Mouse (Mus musculus): ENCODE data around the gene Metap1d. TPM values are rescaled to one million over a fixed set of nuclear protein-coding genes. Genes with fewer than 3 reads are reported as not detected.

Gene Metap1d
- polyA plus RNA-seq, 1 experiment from 2014 or later, result 36.1 TPM

GRCm38 (mm10) chr2:71499276-71500230 is 46.5 kb downstream of the Metap1d start:
- no peaks in the 10 kb centered on the region for H3K9me3 ChIP-seq (ENCODE audit: control insufficient read depth, low read length)
- no peak for ATAC-seq (ENCODE audit: insufficient read depth, low FRiP score, low TSS enrichment)
- H3K36me3 ChIP-seq (ENCODE audit: control insufficient read depth, insufficient read depth, low read length), result no peaks in the 10 kb centered on the region
- H3K4me2 ChIP-seq (ENCODE audit: low read depth), result no peak overlapping the region
- DNase-seq (ENCODE audit: low spot score), result no peak
- H3K4me3 ChIP-seq (ENCODE audit: low read depth, low read length), result no peak overlapping the region
- H3K9ac ChIP-seq (ENCODE audit: low read length), result no peak overlapping the region
- H3K27ac ChIP-seq (ENCODE audit: low read depth, low read length), result no peak overlapping the region
- H3K4me1 ChIP-seq (ENCODE audit: control insufficient read depth, insufficient read depth, low read length), result peaks cover 7% of the 10 kb centered on the region; the same call in 1 of the 2 replicates
- WGBS, result 72% methylated on average over 16 of the region's 16 CpGs
- H3K27me3 ChIP-seq (ENCODE audit: control insufficient read depth, insufficient read depth, low read length), result no peaks in the 10 kb centered on the region

GRCm38 (mm10) chr2:71504852-71505251 is 51.8 kb downstream of the Metap1d start:
- no peak overlapping the region for H3K4me3 ChIP-seq (ENCODE audit: low read depth, low read length)
- peaks cover 6% of the 10 kb centered on the region; the same call in 1 of the 2 replicates for H3K4me1 ChIP-seq (ENCODE audit: control insufficient read depth, insufficient read depth, low read length)
- no peaks in the 10 kb centered on the region for H3K36me3 ChIP-seq (ENCODE audit: control insufficient read depth, insufficient read depth, low read length)
- no peaks in the 10 kb centered on the region for H3K9me3 ChIP-seq (ENCODE audit: control insufficient read depth, low read length)
- H3K27ac ChIP-seq (ENCODE audit: low read depth, low read length), result no peak overlapping the region
- ATAC-seq (ENCODE audit: insufficient read depth, low FRiP score, low TSS enrichment) (no peak), DNase-seq (ENCODE audit: low spot score) (no peak)
- H3K27me3 ChIP-seq (ENCODE audit: control insufficient read depth, insufficient read depth, low read length), result no peaks in the 10 kb centered on the region
- 78% methylated on average over 9 of the region's 9 CpGs for WGBS
- H3K4me2 ChIP-seq (ENCODE audit: low read depth), result no peak overlapping the region
- no peak overlapping the region for H3K9ac ChIP-seq (ENCODE audit: low read length)

DNA sequence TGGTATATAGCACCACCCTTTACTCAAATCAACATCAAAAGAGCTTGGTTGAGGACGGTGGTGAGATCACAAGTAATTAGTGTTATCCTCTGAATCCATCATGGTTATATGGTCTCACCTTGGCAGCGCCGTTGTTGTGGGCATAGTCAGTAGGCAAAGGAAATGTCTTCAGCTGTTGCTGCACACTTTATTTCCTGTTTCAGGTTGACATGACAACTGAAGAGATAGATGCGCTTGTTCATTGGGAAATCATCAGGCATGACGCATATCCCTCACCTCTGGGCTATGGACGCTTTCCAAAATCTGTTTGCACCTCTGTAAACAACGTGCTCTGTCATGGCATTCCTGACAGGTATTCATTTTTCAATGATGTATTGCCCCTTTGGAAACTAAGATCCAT is 58.1 kb downstream of the Metap1d start:
- Histone ChIP-seq H3K4me3 (ENCODE audit: low read depth, low read length) (no peak overlapping the region), H3K4me1 (ENCODE audit: control insufficient read depth, insufficient read depth, low read length) (peaks cover 3% of the 10 kb centered on the region; the same call in 1 of the 2 replicates), H3K27ac (ENCODE audit: low read depth, low read length) (no peak overlapping the region), H3K4me2 (ENCODE audit: low read depth) (no peak overlapping the region), H3K9me3 (ENCODE audit: control insufficient read depth, low read length) (no peaks in the 10 kb centered on the region), H3K36me3 (ENCODE audit: control insufficient read depth, insufficient read depth, low read length) (no peaks in the 10 kb centered on the region), H3K27me3 (ENCODE audit: control insufficient read depth, insufficient read depth, low read length) (no peaks in the 10 kb centered on the region), H3K9ac (ENCODE audit: low read length) (no peak overlapping the region)
- 72% methylated on average over 7 of the region's 7 CpGs for WGBS
- ATAC-seq (ENCODE audit: insufficient read depth, low FRiP score, low TSS enrichment), result no peak
- DNase-seq (ENCODE audit: low spot score), result no peak

DNA sequence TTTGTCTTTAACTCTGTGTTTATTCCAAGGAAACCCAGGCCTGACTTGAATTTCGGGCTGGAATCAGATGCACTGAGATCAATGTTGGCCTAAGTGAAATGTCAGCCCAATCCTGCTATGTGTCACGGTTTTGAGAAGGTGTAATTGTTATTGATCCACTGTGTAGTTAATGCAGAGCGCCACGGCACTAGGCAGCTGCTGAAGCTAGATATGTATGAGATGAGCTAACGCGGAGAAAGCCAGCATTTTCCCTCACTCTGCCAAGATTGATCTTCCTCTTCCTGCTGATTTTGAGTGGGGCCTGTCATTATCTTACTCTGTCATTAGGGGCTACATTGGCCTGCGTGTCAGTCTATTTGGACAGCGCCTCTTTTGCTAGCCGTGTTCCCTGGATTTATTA is 59.2 kb downstream of the Metap1d start:
- Histone ChIP-seq H3K9ac (ENCODE audit: low read length) (no peak overlapping the region), H3K36me3 (ENCODE audit: control insufficient read depth, insufficient read depth, low read length) (no peaks in the 10 kb centered on the region), H3K9me3 (ENCODE audit: control insufficient read depth, low read length) (no peaks in the 10 kb centered on the region), H3K27me3 (ENCODE audit: control insufficient read depth, insufficient read depth, low read length) (no peaks in the 10 kb centered on the region), H3K4me2 (ENCODE audit: low read depth) (no peak overlapping the region), H3K4me1 (ENCODE audit: control insufficient read depth, insufficient read depth, low read length) (peaks cover 5% of the 10 kb centered on the region), H3K27ac (ENCODE audit: low read depth, low read length) (no peak overlapping the region), H3K4me3 (ENCODE audit: low read depth, low read length) (no peak overlapping the region)
- WGBS, result 79% methylated on average over 9 of the region's 9 CpGs
- ATAC-seq (ENCODE audit: insufficient read depth, low FRiP score, low TSS enrichment) (no peak), DNase-seq (ENCODE audit: low spot score) (no peak)

DNA sequence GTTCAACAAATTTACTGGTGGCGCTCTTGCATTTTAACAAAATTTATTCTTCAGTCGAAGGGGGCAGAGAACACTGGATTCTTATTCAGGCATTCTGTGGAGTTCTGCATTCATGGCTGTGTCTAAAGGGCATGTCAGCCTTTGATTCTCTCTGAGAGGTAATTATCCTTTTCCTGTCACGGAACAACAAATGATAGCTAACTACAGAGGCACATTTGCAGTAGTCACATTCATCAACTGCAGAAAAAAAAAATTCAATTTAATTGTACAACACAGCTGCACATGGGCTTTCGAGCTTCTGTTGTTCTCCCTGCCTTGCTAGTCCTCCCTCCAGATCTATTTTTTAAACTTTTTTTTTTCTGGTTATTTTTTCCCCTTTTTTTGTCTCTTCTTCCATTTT is 63.9 kb downstream of the Metap1d start:
- H3K4me3 ChIP-seq (ENCODE audit: low read depth, low read length), result no peak overlapping the region
- no peak overlapping the region for H3K4me2 ChIP-seq (ENCODE audit: low read depth)
- no peaks in the 10 kb centered on the region for H3K36me3 ChIP-seq (ENCODE audit: control insufficient read depth, insufficient read depth, low read length)
- H3K9me3 ChIP-seq (ENCODE audit: control insufficient read depth, low read length), result no peaks in the 10 kb centered on the region
- ATAC-seq (ENCODE audit: insufficient read depth, low FRiP score, low TSS enrichment) (no peak), DNase-seq (ENCODE audit: low spot score) (no peak)
- peaks cover 12% of the 10 kb centered on the region for H3K4me1 ChIP-seq (ENCODE audit: control insufficient read depth, insufficient read depth, low read length)
- no peak overlapping the region for H3K9ac ChIP-seq (ENCODE audit: low read length)
- H3K27me3 ChIP-seq (ENCODE audit: control insufficient read depth, insufficient read depth, low read length), result peaks cover 6% of the 10 kb centered on the region; the same call in 1 of the 2 replicates
- 34% methylated on average over 4 of the region's 4 CpGs for WGBS
- no peak overlapping the region for H3K27ac ChIP-seq (ENCODE audit: low read depth, low read length)

DNA sequence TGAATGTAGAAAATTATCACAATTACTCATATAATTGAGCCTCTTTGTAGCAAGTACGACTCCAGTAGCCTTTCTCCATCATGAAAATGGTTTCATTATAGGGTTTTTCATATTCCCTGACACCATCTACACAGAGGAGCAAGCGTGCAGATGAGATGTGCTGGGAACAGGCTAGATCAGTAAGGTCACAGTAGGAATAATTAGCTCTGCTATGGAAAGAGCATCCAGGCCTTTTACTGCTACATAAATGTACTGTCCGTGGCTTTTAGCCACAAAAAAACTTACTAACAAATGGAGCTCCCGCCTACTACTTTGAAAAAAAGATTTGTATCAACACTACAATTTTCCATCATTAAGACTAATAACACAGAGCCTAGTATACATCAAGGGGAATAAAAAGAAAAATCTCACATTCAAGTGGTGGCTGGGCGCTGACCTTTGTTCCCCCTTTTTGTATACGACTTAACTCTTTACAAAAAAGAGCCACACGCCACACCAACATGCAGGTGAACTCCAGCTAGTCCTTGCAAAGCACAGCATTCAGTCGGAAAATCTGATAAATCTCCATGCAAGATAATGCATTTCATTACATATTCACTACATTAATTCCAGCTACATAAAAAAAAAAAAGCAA is 64.5 kb downstream of the Metap1d start:
- no peak for DNase-seq (ENCODE audit: low spot score)
- no peaks in the 10 kb centered on the region for H3K9me3 ChIP-seq (ENCODE audit: control insufficient read depth, low read length)
- no peak overlapping the region for H3K27ac ChIP-seq (ENCODE audit: low read depth, low read length)
- peaks cover 12% of the 10 kb centered on the region for H3K4me1 ChIP-seq (ENCODE audit: control insufficient read depth, insufficient read depth, low read length)
- 40% methylated on average over 8 of the region's 8 CpGs for WGBS
- ATAC-seq (ENCODE audit: insufficient read depth, low FRiP score, low TSS enrichment), result no peak
- peaks cover 6% of the 10 kb centered on the region; the same call in 1 of the 2 replicates for H3K27me3 ChIP-seq (ENCODE audit: control insufficient read depth, insufficient read depth, low read length)
- no peak overlapping the region for H3K9ac ChIP-seq (ENCODE audit: low read length)
- no peaks in the 10 kb centered on the region for H3K36me3 ChIP-seq (ENCODE audit: control insufficient read depth, insufficient read depth, low read length)
- no peak overlapping the region for H3K4me3 ChIP-seq (ENCODE audit: low read depth, low read length)
- no peak overlapping the region for H3K4me2 ChIP-seq (ENCODE audit: low read depth)

DNA sequence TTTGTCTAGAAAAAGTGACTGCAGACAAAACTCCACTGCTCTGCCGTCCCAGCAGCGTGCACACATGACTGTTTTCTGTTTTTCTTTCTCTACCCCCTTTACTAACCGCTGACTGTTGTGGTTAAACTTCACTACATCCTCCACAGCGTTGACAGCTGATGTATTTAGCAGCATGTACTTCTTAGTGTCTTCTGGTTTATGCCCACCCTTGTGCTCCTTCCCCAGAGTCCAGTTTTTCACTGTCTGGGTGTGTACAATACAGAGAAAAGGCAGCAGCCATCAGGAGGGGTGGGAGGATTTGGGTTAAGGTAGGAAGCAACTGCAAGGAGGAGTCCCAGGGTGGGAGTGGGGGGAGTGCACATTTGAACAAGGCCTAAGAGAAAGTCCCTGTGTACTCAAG is 69.8 kb downstream of the Metap1d start:
- H3K4me1 ChIP-seq (ENCODE audit: control insufficient read depth, insufficient read depth, low read length), result peaks cover 2% of the 10 kb centered on the region; the same call in 1 of the 2 replicates
- no peaks in the 10 kb centered on the region for H3K9me3 ChIP-seq (ENCODE audit: control insufficient read depth, low read length)
- H3K4me3 ChIP-seq (ENCODE audit: low read depth, low read length), result no peak overlapping the region
- H3K27ac ChIP-seq (ENCODE audit: low read depth, low read length), result no peak overlapping the region
- H3K36me3 ChIP-seq (ENCODE audit: control insufficient read depth, insufficient read depth, low read length), result no peaks in the 10 kb centered on the region
- H3K9ac ChIP-seq (ENCODE audit: low read length), result no peak overlapping the region
- no peak for ATAC-seq (ENCODE audit: insufficient read depth, low FRiP score, low TSS enrichment)
- 62% methylated on average over 4 of the region's 4 CpGs for WGBS
- H3K4me2 ChIP-seq (ENCODE audit: low read depth), result no peak overlapping the region
- DNase-seq (ENCODE audit: low spot score), result no peak
- H3K27me3 ChIP-seq (ENCODE audit: control insufficient read depth, insufficient read depth, low read length), result peaks cover 52% of the 10 kb centered on the region

DNA sequence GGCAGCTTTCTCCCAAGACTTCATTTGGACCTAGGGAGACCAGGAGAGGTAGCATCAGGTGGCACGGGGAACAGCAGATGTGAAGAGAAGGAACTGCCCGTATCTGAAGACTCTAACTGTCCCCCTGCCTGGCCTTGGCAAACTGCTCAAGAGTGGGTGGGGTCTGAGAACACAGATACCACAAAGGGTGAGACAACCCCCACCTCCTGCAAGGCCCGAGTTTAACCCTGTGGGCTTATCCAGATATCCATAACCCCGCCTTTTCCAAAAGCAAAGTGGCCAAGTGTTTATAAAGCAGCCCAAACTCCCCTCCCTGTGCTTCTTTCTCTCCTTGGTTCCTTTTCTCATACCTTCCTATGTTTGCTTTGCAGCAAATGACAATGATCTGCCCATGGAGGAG is 70.4 kb downstream of the Metap1d start:
- no peaks in the 10 kb centered on the region for H3K9me3 ChIP-seq (ENCODE audit: control insufficient read depth, low read length)
- DNase-seq (ENCODE audit: low spot score) (no peak), ATAC-seq (ENCODE audit: insufficient read depth, low FRiP score, low TSS enrichment) (no peak)
- no peak overlapping the region for H3K4me2 ChIP-seq (ENCODE audit: low read depth)
- H3K9ac ChIP-seq (ENCODE audit: low read length), result no peak overlapping the region
- H3K4me3 ChIP-seq (ENCODE audit: low read depth, low read length), result no peak overlapping the region
- H3K4me1 ChIP-seq (ENCODE audit: control insufficient read depth, insufficient read depth, low read length), result peaks cover 2% of the 10 kb centered on the region; the same call in 1 of the 2 replicates
- WGBS, result 56% methylated on average over 4 of the region's 4 CpGs
- no peaks in the 10 kb centered on the region for H3K36me3 ChIP-seq (ENCODE audit: control insufficient read depth, insufficient read depth, low read length)
- H3K27ac ChIP-seq (ENCODE audit: low read depth, low read length), result no peak overlapping the region
- peaks cover 57% of the 10 kb centered on the region for H3K27me3 ChIP-seq (ENCODE audit: control insufficient read depth, insufficient read depth, low read length)
